Mouse (Mus musculus) subcutaneous adipose tissue, adult 2 months (tissue): ENCODE data around the gene Asb14. TPM values are rescaled to one million over a fixed set of nuclear protein-coding genes. Genes with fewer than 3 reads are reported as not detected.

Experiments
- polyA plus RNA-seq: library from polyadenylated mRNA; depleted of rRNA; stranded (reverse); fragments of >200 nt; gene quantifications from 2 replicates; pipeline ENCODE4 v1.2.3, GENCODE M21; 2012; ENCODE audit warnings: low replicate concordance; rRNA removed

Asb14 gene
- polyA plus RNA-seq, result not detected in 2 replicates

GRCm38 (mm10) chr14:26894392-26894791, at the start of gene Asb14:
Asb14 (plus strand) TSS chr14:26894557.

Other genes with a start within 250 kb of the Asb14 start
- gene Pde12, start 224.7 kb upstream of the Asb14 start, polyA plus RNA-seq, result 3.5 and 6.0 TPM in 2 replicates
- gene Dnah12, start 201.3 kb upstream of the Asb14 start, polyA plus RNA-seq, result 0.01 TPM in 1 of 2 replicates, not detected in the other
- 5.6 and 10.7 TPM in 2 replicates for gene Appl1, start 76.7 kb downstream of the Asb14 start, polyA plus RNA-seq
- 0.17 and 0.37 TPM in 2 replicates for gene Hesx1, start 99.9 kb downstream of the Asb14 start, polyA plus RNA-seq
- gene Il17rd, start 144.4 kb downstream of the Asb14 start, polyA plus RNA-seq, result 5.5 and 12.9 TPM in 2 replicates
- gene Arhgef3, start 220.3 kb downstream of the Asb14 start, polyA plus RNA-seq, result 20.3 and 22.7 TPM in 2 replicates